Mouse (Mus musculus): ENCODE results near the gene Heatr1.

GRCm38 (mm10) chr13:12476886-12477285 is 82.1 kb downstream of the Heatr1 start:
- TF ChIP-seq ZC3H11A (IDR thresholded peaks at IDR 0.05; ENCODE audit: borderline replicate concordance, low read depth, low read length) (no peak), HCFC1 (IDR thresholded peaks at IDR 0.05; ENCODE audit: borderline replicate concordance, insufficient read depth, low read length) (no peak)

All from ES-E14 (cell line).